Mouse (Mus musculus): ENCODE results near the gene Ube2e2.

DNA sequence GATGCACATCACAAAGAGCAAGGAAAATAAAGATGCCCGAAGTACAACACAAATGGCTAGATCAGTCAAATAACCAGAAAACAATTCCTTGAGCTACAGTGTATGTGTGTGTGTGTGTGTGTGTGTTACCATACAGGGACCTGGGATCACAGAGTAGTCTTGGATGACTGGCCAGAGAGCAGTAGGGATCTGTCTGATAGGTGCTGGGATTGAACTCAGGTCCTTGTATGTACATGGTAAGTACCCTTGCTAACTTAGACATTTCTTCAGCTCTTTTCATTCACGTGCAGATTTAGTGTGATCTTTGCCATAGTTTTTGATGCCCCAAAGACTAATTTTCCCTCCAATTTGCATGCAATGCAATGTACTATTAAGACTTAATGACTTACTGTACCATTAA is 117.9 kb downstream of the Ube2e2 start:
- no peak for TF ChIP-seq CTCF (IDR thresholded peaks at IDR 0.05)
- TF ChIP-seq EP300 (IDR thresholded peaks at IDR 0.05), result no peak
